Mouse (Mus musculus): ENCODE data around the gene Pom121l2.

Gene Pom121l2

DNA sequence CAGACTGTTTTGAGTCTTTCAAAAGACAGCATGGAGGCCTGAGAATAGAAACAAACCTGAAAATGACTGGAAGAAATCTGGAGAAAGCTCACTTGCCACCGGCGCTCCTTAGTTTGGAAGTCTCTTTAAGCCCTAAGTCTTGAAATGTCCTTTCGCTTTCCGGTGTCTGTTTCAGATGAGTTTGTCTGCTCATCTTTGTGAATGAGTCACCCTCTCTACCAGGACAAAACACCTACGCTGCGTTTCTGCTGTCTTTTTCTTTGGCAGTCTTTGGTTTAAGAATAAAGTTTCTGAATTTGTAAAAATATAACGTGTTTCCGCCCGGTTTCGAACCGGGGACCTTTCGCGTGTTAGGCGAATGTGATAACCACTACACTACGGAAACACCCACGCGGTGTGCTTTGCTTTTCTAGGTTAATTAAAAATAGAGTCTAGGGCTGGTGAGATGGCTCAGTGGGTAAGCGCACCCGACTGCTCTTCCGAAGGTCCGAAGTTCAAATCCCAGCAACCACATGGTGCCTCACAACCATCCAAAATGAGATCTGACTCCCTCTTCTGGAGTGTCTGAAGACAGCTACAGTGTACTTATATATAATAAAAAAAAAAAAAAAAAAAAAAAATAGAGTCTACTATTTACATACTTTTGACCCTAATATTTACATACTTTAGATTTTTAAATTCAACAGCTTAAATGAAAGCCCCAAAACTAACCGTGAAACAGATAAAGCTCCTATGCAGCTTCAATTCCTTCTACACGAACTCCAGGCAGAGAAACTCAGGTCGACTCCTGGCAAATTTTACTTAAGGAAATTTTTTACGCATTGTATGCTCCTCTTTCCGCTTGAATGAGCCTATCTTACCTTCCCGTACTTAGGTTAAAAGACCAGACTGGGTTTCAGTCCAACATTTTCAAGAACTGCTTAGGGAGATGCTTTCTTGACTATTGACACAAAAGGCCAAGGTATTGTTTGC is 34.8 kb downstream of the Pom121l2 start:
- DNase-seq (ENCODE audit: low read depth, low spot score) = peak; percentile 72

DNA sequence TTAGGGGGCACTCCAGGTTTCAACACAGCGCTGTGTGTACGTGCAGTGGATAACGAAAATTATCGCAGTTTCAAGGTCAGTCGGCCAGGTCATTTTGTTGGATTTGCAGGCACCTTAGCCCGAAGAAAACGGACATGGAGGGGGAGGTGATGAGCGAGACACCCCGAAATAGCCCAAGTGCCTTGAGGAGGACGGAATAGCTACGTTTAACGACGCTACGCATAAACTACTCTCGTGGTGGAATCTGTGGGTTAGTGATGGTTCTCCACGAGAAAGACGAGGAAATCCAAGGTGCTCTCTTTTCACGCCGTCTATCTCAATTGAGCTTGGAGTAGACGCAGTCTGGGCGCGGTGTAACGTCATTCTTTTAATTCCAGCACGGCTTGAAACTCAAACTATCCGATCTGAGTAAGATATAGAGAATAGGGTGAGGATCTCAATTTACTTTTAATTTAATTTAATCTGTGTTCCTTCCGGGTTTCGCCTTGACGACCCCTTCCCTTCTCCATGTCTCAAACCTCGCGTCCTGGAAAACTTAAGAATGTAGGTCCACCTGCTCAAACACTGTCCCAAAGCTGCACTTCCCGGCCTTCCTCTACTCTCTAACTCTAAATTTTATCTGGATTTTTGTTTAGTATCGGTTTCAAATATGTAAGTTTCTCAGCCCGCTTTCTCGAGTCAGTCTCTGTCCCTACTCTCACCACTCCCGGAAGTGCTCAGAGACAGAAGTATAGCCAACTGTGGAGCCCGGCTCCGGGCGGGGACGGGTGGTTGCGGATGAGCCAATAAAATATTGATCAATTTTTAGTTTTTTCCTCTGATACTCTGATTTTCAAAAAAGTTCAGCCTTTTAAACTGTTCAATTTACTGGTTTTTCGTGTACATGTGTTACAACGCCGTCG is 39.2 kb downstream of the Pom121l2 start:
- no peak for DNase-seq (ENCODE audit: low read depth, low spot score)

DNA sequence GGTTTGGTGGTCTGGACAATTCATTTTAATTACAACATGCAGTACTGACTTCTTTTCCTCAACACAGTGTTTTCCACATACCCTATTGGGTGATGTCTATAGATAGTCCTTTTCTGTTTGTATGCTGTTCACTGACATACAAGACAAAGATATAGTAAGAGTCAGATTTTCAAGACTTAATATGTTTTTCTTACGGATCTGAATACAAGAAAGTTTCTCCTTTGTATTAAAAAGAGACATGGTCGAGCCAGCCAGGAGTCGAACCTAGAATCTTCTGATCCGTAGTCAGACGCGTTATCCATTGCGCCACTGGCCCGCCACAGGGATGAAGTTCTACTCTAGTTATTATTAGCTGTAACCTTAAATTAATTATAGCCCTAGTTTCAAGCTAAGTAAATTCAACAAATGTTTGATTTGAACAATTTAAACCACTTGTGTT is 39.9 kb downstream of the Pom121l2 start:
- DNase-seq (ENCODE audit: low read depth, low spot score) = no peak

DNA sequence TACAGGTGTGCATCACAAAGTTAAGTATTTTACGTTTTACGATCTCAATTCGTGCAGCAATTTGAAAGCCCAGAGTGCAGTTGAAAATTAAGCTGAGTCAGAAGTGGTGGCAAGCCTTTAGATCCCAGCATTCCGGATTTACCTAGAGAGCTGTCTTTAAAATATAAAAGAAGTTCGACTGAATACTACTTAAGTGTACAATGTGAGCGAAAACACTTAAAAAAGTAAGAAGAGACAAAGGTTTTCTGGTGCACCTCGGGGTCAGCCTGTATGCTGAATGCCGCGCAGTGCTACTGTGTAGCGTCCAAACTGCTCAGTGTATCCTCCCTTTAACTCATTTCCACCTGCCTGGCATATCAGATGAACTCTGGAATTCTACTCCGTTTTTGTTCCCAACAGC is 40.6 kb downstream of the Pom121l2 start:
- no peak for DNase-seq (ENCODE audit: low read depth, low spot score)

DNA sequence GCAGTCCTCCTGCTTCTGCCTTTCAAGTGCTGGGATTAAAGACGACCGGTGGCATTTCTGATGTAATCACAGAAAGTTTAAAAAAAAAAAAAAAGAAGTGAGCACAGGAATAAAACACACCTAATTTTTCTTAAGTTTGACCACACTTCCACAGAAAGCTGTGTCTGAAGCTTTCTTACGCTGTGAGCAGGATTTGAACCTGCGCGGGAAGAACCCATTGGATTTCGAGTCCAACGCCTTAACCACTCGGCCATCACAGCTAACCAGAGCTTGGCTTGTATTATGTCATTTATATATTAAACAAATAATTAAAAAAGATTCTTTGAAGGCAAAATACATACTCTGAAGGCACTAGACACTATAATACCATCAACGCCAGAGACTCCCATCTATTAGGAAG is 41.2 kb downstream of the Pom121l2 start:
- peak; percentile 83 for DNase-seq (ENCODE audit: low read depth, low spot score)

DNA sequence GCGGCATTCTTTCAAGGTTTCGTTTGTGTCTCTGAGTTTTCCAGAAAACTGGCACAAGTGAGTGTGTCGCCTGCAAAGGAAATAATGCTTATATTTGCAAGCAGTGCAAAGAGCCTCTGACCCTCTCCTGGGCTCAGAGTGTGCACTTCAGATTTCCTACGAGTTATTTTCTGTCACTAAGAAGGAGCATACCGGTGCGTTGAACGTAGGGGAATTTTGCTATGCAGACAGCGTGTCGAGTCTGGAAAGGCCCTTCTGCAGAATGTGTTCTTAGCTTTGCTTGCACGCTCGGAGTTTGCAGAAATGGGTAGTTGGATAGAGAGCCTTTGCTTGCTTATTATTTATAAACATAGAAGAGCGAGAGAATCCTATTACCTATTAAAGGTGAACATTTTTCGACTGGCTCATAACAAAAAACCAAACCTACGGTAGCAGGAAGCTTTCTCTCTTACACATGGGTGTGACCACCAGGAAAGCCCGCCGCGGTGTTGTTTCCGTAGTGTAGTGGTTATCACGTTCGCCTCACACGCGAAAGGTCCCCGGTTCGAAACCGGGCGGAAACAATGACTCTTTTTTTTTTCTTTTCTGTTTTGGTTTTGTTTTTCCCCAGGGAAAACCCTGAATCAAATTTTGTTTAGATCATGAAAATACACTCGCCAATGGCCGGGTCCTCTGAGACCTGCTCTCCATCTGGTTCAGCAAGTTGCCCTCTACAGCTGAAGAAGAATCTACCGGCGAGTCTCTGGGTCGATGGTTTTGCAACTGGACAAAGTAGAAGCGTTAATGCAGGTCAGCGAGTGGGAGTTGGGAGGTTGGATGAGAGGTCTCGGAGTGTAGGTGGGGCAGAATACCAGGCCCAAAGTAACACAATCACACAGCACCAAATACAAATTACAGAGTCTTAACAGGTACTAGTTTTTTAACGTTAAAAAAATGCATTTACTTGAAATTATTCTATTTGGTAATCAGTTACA is 45.4 kb downstream of the Pom121l2 start:
- peak; percentile 81 for DNase-seq (ENCODE audit: low read depth, low spot score)

DNA sequence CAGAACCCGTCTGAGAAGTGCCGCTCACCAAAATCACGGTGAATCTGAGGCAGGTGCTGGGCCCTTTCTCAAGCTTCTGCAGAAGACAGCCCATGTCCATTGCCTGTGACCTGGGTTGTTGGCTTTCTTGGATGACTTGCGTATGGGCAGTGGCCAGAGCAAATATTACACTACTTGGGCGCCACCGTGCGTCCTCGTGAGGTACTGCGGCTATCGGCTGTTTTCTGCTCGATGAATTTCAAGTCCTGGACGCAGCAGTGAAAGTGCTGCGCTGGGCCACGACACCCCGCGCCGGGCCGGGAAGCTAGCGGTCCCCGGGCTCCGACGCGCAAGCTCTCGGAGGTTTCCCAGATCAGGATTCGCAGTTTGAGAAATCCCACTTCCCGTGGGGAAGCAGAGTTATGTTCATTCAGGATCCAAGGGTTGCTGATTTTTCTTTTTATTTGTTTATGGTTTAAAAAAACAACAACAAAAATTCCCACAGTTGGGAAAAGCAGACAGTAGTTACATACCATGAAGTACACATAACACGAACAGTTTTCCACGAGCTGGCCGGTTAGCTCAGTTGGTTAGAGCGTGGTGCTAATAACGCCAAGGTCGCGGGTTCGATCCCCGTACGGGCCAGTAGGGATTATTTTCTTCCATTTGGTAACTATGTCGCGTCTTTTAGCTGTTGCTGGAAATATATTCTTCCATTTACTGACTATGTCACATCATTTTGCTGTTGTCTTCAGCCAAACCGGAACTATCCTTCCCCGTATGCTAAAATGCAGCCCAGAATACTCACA is 47.9 kb downstream of the Pom121l2 start:
- peak; percentile 84 for DNase-seq (ENCODE audit: low read depth, low spot score)

DNA sequence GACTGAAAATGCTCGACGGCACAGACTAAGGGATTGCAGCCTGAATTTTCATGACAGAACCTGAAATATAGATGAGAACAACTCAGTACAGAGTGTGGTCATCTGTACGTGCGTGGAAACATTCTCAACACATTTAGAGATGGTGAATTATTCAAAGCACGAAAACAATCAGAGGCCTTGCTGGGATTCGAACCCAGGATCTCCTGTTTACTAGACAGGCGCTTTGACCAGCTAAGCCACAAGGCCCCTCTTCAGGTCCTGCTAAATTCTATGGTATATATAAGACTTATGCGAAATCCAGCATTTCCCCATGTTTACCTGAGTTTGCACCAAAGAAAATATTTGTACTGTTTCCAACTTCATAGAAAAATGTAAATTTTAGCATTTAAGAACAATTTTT is 48.9 kb downstream of the Pom121l2 start:
- no peak for DNase-seq (ENCODE audit: low read depth, low spot score)

DNA sequence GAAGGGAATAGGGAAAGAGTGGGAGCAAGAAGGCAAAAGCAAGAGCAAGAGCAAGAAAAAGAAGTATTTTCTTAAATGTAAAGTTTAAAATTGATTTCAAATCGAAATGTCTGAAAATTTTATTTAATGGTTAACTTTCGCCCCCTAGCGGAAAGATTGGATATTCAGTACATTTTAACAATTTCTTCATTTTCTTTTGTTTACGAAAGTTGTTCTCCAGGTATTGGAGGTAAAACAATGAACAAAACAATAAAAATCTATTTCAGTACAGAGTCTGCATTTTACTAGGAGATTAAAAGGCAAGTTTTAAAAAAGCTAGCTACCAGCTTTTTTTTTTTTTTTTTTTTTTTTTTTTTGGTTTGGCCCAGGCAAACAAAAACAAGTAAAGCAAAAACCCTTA is 49.5 kb downstream of the Pom121l2 start:
- no peak for DNase-seq (ENCODE audit: low read depth, low spot score)

DNA sequence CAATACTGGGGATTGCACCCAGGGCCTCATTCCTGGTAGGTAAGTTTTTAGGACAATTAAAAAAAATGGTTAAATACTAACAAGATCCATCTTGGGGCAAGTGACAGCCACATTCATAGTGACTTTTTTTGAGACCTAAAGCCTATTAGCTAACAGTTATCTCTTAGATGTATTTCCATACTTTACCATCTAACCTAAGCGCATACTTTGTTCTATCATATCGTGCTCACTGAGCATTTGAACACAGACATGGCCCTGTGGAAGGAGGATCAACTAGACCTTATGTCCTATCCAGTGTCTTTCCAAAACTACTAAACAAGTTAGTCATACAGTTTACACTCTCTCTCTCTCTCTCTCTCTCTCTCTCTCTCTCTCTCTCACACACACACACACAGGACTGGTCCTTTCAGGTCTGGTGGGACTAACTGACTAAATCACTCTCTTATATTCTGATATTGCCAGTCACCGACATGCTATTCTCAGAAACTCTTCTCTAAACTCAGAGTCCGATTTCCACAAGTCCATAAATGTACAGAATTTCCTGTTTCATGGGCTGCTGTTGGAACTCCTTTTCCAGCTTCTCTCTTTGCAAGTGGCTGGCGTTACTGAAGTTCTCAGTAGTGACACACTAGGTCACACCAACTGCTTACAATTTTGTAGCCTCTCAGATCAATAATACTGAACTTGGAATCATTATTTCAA is 52.9 kb downstream of the Pom121l2 start:
- DNase-seq (ENCODE audit: low read depth, low spot score) = no peak

DNA sequence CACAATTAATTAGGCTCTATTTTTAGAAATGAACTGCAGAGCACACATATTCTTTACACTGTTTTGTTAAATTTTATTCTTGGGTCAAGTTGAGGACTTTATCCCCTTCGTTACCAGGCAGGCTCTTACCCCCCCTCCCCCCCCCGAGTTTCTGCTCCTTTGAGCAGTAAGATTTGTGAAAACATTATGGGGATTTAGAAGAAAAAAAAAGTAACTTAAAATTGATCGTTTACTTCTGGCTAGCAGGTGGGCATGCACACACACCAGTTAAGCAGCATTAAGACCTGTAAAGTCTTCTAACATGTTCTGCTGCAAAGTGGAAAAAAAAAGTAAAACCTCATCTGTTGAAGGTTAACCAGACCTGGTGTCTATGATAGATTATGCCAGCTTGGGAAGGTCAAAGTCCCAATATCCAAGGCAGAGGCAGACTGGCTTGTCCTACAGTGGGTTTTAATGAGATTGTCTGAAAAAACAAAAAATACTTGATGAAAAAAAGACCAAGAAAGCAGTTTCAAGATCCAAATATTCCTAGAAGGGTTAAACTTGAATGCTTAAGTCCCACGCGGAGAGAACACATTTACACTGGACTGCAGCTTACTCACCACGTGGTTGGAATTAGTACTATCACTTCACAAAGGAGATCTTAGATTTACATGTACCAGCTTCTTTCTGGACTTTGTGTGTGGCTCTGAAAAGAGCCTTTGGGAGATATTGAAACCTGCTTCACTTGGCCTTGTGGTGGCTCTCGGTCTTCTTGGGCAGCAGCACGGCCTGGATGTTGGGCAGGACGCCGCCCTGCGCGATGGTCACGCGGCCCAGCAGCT is 53.7 kb downstream of the Pom121l2 start:
- no peak for DNase-seq (ENCODE audit: low read depth, low spot score)

DNA sequence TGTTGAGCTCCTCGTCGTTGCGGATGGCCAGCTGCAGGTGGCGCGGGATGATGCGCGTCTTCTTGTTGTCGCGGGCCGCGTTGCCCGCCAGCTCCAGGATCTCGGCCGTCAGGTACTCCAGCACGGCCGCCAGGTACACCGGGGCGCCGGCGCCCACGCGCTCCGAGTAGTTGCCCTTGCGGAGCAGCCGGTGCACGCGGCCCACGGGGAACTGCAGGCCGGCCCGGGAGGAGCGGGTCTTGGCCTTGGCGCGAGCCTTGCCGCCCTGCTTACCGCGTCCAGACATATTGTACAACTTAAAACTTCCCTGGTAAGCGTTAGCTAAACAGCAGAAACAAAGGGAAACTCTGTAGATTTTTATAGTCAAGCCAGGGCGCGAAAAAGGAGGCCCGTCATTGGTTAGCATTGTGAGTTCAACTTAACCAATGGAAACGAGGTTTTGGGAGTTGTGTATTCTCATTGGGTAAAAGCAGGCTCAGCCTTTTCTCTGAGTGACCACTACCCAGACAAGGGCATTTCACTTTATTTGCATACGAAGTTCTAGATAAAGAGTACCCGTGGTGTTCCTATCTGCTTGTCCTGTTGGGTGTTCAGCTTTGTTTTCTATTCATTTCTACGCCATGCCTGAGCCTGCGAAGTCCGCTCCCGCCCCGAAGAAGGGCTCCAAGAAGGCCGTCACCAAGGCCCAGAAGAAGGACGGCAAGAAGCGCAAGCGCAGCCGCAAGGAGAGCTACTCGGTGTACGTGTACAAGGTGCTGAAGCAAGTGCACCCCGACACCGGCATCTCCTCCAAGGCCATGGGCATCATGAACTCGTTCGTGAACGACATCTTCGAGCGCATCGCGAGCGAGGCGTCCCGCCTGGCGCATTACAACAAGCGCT is 54.5 kb downstream of the Pom121l2 start, which contains the start of the genes Hist1h2ah and Hist1h2bk:
Gene Hist1h2ah, minus strand, starts transcription at position 302 of the 882 bp plus-strand sequence.
Gene Hist1h2bk, plus strand, starts transcription at position 604 of the 882 bp plus-strand sequence.
- peak; percentile 85 for DNase-seq (ENCODE audit: low read depth, low spot score)

DNA sequence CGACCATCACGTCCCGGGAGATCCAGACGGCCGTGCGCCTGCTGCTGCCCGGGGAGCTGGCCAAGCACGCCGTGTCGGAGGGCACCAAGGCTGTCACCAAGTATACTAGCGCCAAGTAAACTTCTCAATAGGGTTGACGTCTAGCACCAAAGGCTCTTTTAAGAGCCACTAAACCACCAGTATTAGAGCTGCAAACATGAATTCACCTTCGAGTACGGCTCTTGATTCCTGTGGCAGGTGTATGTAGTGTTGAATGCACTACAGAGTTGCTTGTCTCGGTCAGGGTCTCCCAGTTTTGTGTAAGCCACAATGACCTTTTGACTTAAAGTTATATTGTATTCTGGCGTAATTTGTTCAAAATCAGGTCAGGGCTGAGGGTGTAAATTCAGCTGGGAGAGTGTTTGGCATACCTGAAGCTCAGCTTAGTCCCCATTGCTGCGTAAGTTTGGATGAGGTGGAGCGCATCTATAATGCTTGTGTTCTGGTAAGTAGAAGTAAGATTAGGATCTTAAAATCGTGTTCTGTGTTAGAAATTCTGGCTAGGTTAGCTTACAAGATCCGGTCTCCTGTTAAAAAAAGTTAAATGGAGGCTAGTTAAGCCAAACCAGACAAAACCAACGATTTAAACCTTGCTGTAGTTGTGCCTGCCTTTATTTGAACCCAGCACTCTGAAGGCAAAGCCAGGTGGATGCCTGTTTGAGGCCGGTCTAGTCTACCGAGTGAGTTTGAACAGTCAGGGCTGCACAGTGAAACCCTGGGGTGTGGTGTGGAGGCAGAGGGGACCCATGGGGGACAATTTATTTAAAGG is 55.4 kb downstream of the Pom121l2 start:
- no peak for DNase-seq (ENCODE audit: low read depth, low spot score)

DNA sequence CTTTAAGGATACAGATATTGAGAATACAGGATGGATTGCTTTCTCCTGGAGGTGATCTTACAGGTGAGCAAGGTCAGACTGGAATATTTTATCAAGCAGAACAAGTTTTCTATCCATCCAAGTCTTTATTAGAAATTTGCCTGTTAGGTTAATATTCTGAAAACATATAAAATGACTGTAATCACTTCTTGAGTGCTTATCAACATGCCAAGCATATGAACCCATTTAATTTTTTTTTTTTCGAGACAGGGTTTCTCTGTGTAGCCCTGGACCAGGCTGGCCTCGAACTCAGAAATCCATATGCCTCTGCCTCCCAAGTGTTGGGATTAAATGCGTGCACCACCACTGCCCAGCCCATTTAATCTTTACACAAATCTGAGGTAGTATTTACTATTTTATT is 56.0 kb downstream of the Pom121l2 start:
- no peak for DNase-seq (ENCODE audit: low read depth, low spot score)

DNA sequence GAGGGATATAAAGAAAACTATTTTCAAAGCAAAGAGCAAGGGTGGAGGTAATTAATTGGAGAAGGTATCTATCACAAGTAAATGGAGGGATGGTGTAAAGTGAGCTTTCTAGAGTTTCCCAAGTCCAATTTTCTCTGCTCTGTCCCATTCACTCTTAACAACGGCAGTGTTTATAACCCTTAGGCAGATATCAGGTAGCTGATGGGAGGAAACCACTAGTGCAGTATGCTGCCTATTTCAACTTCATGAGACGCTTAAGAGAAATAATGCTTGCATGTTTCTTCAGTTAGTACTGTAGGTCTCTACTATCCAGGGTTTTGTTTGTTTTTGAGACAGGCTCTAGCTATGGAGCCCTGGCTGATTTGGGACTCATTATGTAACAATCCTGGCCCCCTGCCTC is 56.4 kb downstream of the Pom121l2 start:
- DNase-seq (ENCODE audit: low read depth, low spot score) = no peak

Measured in retina, postnatal 7 days (tissue).